Mouse (Mus musculus) lung, embryonic 16.5 days (tissue): Measurements from ENCODE around the gene Ndc1. TPM values are rescaled to one million over a fixed set of nuclear protein-coding genes. Genes with fewer than 3 reads are reported as not detected.
"Not testable (repeated sequence)": the region's sequence is repeated elsewhere in the genome, so short reads cannot be mapped to it uniquely, and the experiment has no call there.

ENCODE experiments used
- ATAC-seq: fragments of 200-750 bp; cut with Nextera tagmentation; 2 replicates; pipeline ENCODE4 v1.8.0; 2017; ENCODE audit warnings: low read depth, mild to moderate bottlenecking, moderate library complexity
- H3K27ac ChIP-seq: fragments of 300-500 bp; sonication (generic); 2 replicates; pipeline ENCODE4 v1.5.1; 2014; ENCODE audit warnings: mild to moderate bottlenecking, control low read depth, low read length
- H3K27me3 ChIP-seq: fragments of 300-500 bp; sonication (generic); 2 replicates; pipeline ENCODE4 v1.6.1; 2014; ENCODE audit warnings: low read depth, low read length, mixed read lengths; ENCODE audit not compliant: control insufficient read depth, insufficient read depth
- H3K36me3 ChIP-seq: fragments of 300-500 bp; sonication (generic); 2 replicates; pipeline ENCODE4 v1.6.1; 2014; ENCODE audit warnings: low read length; ENCODE audit not compliant: control insufficient read depth, insufficient read depth
- H3K4me1 ChIP-seq: fragments of 300-500 bp; sonication (generic); replicated peaks from 2 replicates; pipeline ENCODE4 v1.6.1; 2014; ENCODE audit warnings: low read length, mixed read lengths; ENCODE audit not compliant: control insufficient read depth, insufficient read depth
- H3K4me2 ChIP-seq: fragments of 300-500 bp; sonication (generic); 2 replicates; pipeline ENCODE4 v1.6.1; 2014; ENCODE audit warnings: low read depth, low read length, control low read depth
- H3K4me3 ChIP-seq: fragments of 300-500 bp; sonication (generic); 2 replicates; pipeline ENCODE4 v1.5.1; 2014; ENCODE audit warnings: mild to moderate bottlenecking, low read length, control low read depth
- H3K9ac ChIP-seq: fragments of 300-500 bp; sonication (generic); 2 replicates; pipeline ENCODE4 v1.6.1; 2014; ENCODE audit warnings: low read length, control low read depth
- H3K9me3 ChIP-seq: fragments of 300-500 bp; sonication (generic); 2 replicates; pipeline ENCODE4 v1.6.1; 2016; ENCODE audit warnings: low read length; ENCODE audit not compliant: control insufficient read depth
- WGBS: fragments of 180-500 bp; shearing (Covaris S2); extraction: QIAGEN DNeasy Blood & Tissue Kit; methylation state at CpG from one replicate; pipeline ENCODE4 v1.1.7; 2014; 5-methylcytosine and 5-hydroxymethylcytosine counted together
- polyA plus RNA-seq: library from polyadenylated mRNA; unstranded; fragments of >200 nt; fragmentation: Nextera tagmentation; extraction: Ambion mirVana; gene quantifications from 2 replicates; pipeline ENCODE4 v1.2.1, GENCODE M21; 2015

Ndc1 gene
- polyA plus RNA-seq, 1 experiment from 2014 or later = 34.8 TPM

DNA sequence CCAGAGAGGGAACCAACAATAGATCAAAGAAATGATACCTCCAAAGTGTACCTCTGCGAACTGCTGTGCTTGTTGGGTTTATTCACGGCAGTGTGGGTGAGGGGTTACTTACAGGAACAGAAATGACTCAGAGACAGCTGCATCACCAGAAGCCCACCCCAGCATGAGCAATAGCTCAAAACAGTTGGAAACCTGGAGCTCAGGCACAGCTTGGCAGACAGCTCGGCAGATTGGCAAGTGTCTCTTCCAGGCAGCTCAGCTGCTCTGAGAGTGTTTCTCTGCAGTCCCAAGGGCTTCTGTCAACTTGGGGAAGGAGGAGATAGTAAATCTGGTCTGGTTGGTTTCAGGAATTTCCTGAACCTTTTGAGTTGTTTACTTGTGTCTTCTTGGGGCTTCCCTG is 9.1 kb upstream of the Ndc1 start:
- no peak for ATAC-seq
- Histone ChIP-seq H3K27me3 (no peaks in the 10 kb centered on the region), H3K4me1 (no peaks in the 10 kb centered on the region), H3K9me3 (no peaks in the 10 kb centered on the region), H3K27ac (no peak overlapping the region), H3K4me2 (no peak overlapping the region), H3K4me3 (no peak overlapping the region), H3K36me3 (peaks cover 6% of the 10 kb centered on the region), H3K9ac (no peak overlapping the region)
- WGBS = 77% methylated on average over 3 of the region's 3 CpGs

DNA sequence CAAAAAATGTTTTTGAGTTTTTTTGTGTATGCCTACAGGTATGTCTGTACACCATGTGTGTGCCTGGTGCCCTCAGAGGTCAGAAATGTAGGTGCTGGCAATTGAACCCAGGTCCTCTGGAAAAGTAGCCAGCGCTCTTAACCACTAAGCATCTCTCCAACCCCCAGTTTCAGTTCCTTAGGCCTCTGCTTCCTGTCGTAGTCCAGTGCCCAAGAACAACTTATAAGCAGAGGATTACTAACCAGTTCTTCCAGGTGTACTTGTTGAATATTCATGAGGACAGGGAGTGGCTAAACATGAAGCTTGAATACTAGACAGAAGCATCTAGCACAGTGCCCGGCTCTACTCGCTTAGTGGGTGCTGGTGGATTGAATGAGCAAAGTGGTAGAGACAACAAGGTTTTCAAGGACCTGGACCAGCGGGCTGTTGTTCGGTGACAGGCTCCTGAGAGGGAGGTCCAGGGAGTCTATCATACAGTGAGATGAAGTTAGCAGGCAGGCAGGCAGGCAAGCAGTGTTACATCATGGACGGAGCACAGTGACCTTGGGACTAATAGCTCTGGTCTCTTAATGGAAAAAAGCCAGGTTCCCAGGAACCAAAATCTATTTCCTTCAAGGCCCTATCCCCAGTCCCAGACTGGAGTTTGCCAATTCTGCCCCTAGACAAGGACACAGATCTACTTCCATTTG is 7.0 kb upstream of the Ndc1 start:
- H3K4me2 ChIP-seq = no peak overlapping the region
- no peak overlapping the region for H3K27ac ChIP-seq
- H3K4me1 ChIP-seq = no peaks in the 10 kb centered on the region
- H3K27me3 ChIP-seq = no peaks in the 10 kb centered on the region
- peaks cover 6% of the 10 kb centered on the region for H3K36me3 ChIP-seq
- no peak for ATAC-seq
- H3K4me3 ChIP-seq = no peak overlapping the region
- WGBS = 75% methylated on average over 7 of the region's 7 CpGs
- H3K9me3 ChIP-seq = no peaks in the 10 kb centered on the region
- no peak overlapping the region for H3K9ac ChIP-seq

DNA sequence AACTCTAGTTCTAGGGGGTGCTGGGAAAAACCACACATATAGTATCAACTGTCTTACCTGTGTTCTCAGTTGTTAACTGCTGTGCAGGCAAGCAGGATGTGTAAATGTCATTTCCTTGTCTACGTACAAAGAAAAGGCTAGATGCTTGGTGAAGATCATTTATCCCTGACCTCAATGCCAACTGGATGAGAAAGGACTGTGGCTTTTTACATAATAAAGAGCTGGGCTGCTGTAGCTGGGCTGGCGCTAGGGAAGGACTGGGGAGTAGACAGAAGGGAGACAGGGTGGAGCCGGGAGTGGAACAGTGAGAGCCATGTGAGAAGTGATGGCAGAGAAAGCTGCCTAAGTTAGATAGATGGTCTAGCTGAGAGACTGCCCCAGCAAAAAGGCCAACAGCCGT is 4.8 kb upstream of the Ndc1 start:
- H3K9me3 ChIP-seq = no peaks in the 10 kb centered on the region
- H3K9ac ChIP-seq = no peak overlapping the region
- H3K27ac ChIP-seq = no peak overlapping the region
- H3K4me2 ChIP-seq = no peak overlapping the region
- 65% methylated on average over 4 of the region's 4 CpGs for WGBS
- peaks cover 6% of the 10 kb centered on the region for H3K36me3 ChIP-seq
- H3K27me3 ChIP-seq = no peaks in the 10 kb centered on the region
- no peak overlapping the region for H3K4me3 ChIP-seq
- no peak for ATAC-seq
- H3K4me1 ChIP-seq = no peaks in the 10 kb centered on the region

DNA sequence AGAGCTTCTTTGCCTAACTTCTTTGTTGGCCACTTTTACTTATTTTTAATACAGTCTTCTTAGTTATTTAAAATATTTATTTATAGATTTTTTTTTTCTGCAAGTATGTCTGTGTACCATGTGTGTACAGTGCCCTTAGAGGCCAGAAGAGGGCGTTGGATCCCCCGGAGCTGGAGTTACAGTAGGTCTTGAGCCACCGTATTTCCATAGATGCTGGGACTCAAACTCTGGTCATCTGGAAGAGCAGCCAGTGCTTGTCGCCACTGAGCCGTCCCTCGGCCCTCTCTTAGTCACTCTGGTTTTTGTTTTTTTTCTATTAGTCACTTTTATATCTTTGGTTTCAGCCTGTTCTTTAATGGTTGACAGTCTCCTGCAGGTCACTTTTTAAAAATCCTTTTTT is 4.0 kb upstream of the Ndc1 start:
- no peak overlapping the region for H3K27ac ChIP-seq
- no peak for ATAC-seq
- 67% methylated on average over 6 of the region's 6 CpGs for WGBS

DNA sequence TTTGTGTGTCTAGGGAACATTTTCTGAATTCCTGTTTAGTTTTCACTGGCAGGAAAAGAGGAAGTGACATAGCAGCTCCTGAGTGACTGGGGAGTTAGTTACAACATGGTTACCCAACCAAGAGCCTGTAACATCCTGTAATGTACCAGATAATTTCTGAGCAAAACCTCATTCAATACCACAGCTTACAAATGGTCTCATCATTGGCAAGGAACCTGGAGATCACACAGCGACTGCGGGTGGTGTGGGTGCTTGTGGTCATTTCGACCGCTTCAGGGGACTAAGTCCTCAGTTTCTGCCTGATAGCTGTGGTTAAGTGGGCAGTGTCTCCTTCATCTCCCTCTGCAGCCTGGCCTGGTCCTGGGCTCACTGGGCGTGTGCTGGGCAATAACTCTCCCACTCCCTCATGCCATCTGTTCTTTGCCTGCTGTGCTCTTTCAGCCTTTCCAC is 3.4 kb upstream of the Ndc1 start:
- H3K27ac ChIP-seq = no peak overlapping the region
- no peaks in the 10 kb centered on the region for H3K36me3 ChIP-seq

More for the DNA sequence above, 4.0 kb upstream of the Ndc1 start:
- H3K4me1 ChIP-seq = peaks cover 2% of the 10 kb centered on the region; the same call in 1 of the 2 replicates
- H3K4me2 ChIP-seq = no peak overlapping the region
- H3K9ac ChIP-seq = no peak overlapping the region
- H3K36me3 ChIP-seq = peaks cover 2% of the 10 kb centered on the region; the same call in 1 of the 2 replicates
- no peaks in the 10 kb centered on the region for H3K27me3 ChIP-seq
- no peak overlapping the region for H3K4me3 ChIP-seq
- no peaks in the 10 kb centered on the region for H3K9me3 ChIP-seq

DNA sequence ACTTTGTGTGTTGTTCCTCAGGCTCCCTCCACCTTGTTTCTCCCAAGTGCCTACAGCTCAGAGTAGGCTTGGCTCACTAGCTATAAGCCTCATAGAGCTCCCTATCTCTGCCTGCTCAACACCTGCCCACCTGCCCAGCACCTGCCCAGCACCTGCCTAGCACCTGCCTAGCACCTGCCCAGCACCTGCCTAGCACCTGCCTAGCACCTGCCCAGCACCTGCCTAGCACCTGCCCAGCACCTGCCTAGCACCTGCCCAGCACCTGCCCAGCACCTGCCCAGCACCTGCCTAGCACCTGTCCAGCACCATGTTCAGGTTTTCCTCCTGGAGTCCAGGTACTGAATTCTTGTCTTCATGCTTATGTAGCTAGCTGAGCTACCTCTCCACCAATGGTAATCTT is 1.2 kb upstream of the Ndc1 start:
- not testable (repeated sequence) for H3K36me3 ChIP-seq

More for the DNA sequence above, 3.4 kb upstream of the Ndc1 start:
- no peak overlapping the region for H3K4me2 ChIP-seq
- WGBS = 78% methylated on average over 5 of the region's 5 CpGs
- ATAC-seq = no peak
- H3K4me1 ChIP-seq = peaks cover 9% of the 10 kb centered on the region; the same call in 1 of the 2 replicates
- H3K4me3 ChIP-seq = no peak overlapping the region
- H3K9me3 ChIP-seq = no peaks in the 10 kb centered on the region
- no peak overlapping the region for H3K9ac ChIP-seq
- no peaks in the 10 kb centered on the region for H3K27me3 ChIP-seq

DNA sequence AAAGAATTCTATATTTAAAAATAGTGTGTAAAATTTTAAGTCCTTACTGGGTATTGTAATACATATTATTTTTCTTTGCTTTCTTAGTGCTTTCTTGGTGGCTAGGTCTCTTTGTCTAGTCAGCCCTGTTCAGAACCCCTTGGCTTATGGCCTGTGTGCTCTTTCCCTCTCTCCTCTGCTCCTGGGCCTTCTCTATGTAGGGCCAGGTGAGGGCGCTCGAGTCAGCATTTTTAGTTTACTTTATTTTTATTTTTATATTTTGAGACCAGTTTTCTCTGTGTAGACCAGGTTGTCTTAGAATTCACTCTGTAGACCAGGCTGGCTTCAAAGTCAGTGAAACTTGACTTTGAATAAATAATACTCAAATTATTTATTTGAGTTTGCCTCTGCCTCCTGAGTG is 4.7 kb downstream of the Ndc1 start:
- Histone ChIP-seq H3K4me1 (peaks cover 9% of the 10 kb centered on the region; the same call in 1 of the 2 replicates), H3K4me3 (no peak overlapping the region), H3K27me3 (no peaks in the 10 kb centered on the region), H3K4me2 (no peak overlapping the region), H3K9ac (no peak overlapping the region), H3K36me3 (peaks cover 26% of the 10 kb centered on the region; the same call in 1 of the 2 replicates), H3K9me3 (no peaks in the 10 kb centered on the region), H3K27ac (no peak overlapping the region)
- 72% methylated on average over 2 of the region's 2 CpGs for WGBS
- no peak for ATAC-seq

More for the DNA sequence above, 1.2 kb upstream of the Ndc1 start:
- not testable (repeated sequence) for H3K27ac ChIP-seq, H3K27me3 ChIP-seq, H3K4me1 ChIP-seq, H3K4me2 ChIP-seq, H3K4me3 ChIP-seq, ATAC-seq, H3K9ac ChIP-seq, H3K9me3 ChIP-seq

DNA sequence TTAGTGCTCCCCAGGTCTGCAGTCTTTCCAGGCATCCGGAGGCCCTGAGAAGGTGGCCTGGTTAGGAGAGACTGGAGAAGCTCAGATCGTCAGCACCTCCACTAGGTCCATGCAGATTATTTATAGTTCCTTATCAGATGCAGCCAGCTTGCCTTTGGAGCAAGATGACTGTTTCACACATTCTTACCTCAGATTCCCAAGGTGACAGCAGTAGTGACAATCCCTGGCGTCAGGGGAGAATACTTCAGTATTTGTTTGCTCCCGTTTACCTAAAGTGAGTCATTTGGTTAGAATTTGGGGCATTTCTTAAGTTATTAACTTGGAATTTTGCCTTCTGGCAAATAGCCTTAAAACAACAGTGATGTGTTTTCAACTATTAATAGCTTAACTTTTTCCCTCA is 7.1 kb downstream of the Ndc1 start:
- Histone ChIP-seq H3K27me3 (no peaks in the 10 kb centered on the region), H3K4me2 (no peak overlapping the region), H3K4me1 (no peaks in the 10 kb centered on the region), H3K9ac (no peak overlapping the region), H3K9me3 (no peaks in the 10 kb centered on the region), H3K4me3 (no peak overlapping the region), H3K27ac (no peak overlapping the region), H3K36me3 (peaks cover 26% of the 10 kb centered on the region; the same call in 1 of the 2 replicates)
- no peak for ATAC-seq
- 63% methylated on average over 4 of the region's 4 CpGs for WGBS

DNA sequence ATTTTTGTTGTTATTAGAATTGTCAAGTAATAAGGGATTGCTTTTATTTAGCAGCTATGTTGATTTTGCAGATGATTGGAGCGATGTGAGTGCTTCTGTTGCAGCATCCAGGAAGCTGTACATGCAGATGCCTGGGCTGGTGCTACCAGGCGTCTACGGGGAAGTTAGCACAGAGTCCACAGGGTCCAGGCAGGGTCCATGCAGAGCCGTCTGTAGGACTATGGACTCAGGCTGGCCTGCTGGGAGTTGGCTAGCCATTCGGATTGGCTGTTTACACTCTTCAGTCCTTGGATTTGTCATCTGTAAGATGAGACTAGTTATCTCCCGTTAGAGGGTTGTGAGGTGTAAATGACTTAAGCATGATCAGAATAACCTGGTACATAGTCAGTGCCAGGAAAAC is 11.4 kb downstream of the Ndc1 start:
- 78% methylated on average over 6 of the region's 6 CpGs for WGBS
- no peaks in the 10 kb centered on the region for H3K27me3 ChIP-seq
- H3K27ac ChIP-seq = no peak overlapping the region
- H3K36me3 ChIP-seq = peaks cover 32% of the 10 kb centered on the region
- no peak overlapping the region for H3K4me3 ChIP-seq
- no peaks in the 10 kb centered on the region for H3K4me1 ChIP-seq
- no peaks in the 10 kb centered on the region for H3K9me3 ChIP-seq
- ATAC-seq = no peak
- no peak overlapping the region for H3K9ac ChIP-seq
- H3K4me2 ChIP-seq = no peak overlapping the region
